Mouse (Mus musculus): Measurements from ENCODE around the gene Apoc4.

GRCm38 (mm10) chr7:19717346-19717745 lies 36.1 kb upstream of the Apoc4 start:
- TF ChIP-seq GATA1 (IDR thresholded peaks at IDR 0.05; ENCODE audit: borderline replicate concordance, low read length) (no peak), CTCF (IDR thresholded peaks at IDR 0.05; ENCODE audit: low read depth, low read length) (no peak), TAL1 (conservative IDR thresholded peaks at IDR 0.05; ENCODE audit: low read depth, low read length) (no peak), GATA2 (IDR thresholded peaks at IDR 0.05; ENCODE audit: borderline replicate concordance, low read depth, low read length) (no peak)
